Mouse (Mus musculus) frontal cortex, postnatal 25 days (tissue): Measurements from ENCODE around the gene Strn4.

ENCODE experiments used
- DNase-seq, 2 experiments: peaks; one replicate each; pipeline ENCODE4 v3.0.0; 2022; ENCODE audit warnings: low spot score in 2 of 2

Gene Strn4

GRCm38 (mm10) chr7:16876006-16876405 is 60.3 kb downstream of the Strn4 start:
- DNase-seq = no peak

DNA sequence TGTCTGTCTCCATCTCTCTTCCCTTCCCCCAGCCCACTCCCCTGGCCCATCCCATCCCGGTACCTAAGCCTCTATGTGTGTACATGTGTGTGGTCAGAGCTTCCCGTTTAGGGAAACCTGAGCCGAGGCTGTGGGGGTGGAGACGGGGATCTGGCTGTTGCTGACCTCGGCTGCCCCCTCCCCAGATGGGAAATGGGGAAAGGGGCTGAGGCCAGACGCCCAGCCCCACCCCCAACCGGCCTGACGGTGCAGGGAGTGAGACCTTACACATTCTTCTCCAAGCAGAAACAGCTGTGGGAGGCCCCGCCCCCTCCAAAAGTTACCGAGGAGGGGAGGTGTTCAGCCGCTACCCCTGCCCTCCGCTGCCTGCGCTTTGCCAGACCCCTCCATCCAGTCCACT is 60.9 kb downstream of the Strn4 start:
- DNase-seq = no peak

DNA sequence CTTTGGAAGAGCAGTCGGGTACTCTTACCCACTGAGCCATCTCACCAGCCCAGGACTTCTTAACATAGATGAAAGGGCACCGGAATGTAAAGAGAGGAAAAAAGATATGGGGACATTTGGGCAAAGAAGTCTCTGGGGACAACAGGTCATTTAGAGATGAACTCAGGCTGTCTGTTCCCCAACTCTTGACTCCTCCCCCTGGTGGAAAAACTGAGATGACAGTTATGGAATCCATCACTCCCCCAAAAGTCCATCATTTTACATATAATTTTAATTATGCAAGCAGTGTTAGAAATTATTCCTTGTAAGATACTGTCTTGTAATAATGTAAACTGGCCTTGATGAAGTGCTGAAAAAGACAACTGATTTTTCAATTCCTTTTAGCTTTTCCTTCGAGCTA is 62.0 kb downstream of the Strn4 start:
- no peak for DNase-seq

DNA sequence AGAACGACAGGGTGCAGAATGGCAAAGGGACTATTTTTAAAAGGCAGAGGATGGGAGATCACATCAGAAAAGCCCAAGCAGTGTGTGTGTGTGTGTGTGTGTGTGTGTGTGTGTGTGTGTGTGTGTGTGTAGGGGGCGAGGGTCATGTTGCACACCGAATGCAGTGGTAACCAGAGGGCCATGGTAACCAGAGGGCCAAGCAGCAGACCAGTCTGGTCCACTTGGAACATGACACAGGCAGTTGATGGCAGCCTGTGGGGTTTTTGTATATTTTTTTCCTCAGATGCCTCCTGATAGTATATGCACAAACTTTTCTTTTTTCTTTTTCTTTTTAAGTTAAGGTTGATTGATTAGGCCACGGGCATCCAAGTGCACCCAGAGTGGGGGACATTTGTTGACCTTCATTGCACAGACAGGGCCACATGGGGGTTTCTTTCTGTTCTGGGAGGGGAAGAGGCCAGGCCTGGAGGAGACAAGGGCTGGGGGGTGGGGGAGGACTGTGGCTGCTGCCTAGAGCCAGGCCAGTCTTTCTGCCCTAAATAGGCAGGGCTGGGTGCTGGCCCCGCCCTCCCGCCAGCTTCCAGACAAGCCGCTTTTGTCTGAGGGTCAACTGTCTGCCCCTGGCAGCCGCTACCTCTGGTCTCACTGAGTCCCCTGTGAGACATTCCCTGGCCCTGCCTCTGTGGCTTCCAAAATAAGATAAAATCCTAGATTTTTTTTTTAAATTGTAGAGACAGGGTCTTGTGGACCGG is 64.3 kb downstream of the Strn4 start:
- no peak for DNase-seq

- DNase-seq = no peak
These were observed 64.9 kb downstream of the Strn4 start for GRCm38 (mm10) chr7:16880615-16881014.

DNA sequence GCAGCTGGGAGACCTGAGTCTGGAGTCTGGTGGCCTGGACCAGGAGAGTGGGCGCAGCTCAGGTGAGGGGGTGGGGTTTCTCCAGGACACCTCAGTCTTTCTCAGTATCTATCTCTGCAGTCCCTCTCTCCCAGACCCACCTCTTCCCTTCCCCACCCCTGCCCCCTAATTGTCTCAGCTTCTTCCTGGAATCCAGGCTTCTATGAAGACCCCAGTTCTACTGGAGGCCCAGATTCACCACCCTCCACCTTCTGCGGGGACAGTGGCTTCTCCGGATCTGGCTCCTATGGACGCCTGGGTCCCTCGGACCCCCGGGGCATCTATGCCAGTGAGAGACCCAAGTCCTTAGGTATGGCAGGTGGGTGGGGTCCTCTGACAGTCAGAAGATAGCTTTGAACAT is 67.5 kb downstream of the Strn4 start:
- DNase-seq = no peak

DNA sequence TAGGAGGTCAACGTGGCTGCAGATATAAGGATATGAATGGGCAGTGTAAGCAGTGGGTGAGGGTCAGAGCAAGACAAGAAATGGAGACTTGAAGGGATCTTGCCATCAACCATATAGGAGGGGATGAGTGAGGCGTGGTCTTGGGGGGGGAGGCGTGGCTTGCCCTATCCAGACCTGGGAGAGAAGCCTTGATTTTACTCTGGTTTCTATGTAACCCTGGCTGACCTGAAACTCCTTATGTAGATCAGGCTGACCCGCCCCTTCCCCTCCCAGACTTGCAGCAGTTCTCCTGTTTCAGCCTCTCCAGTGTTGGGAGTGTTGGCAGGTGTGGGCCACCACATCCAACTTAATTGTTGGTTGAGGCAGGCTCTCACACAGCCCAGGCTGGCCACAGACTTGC is 68.6 kb downstream of the Strn4 start:
- no peak for DNase-seq

GRCm38 (mm10) chr7:16885271-16885776 is 69.6 kb downstream of the Strn4 start:
- no peak for DNase-seq

GRCm38 (mm10) chr7:16885905-16886304 is 70.2 kb downstream of the Strn4 start:
- DNase-seq = no peak
